Mouse (Mus musculus): Measurements from ENCODE around the gene Sh2b3. TPM values are rescaled to one million over a fixed set of nuclear protein-coding genes. Genes with fewer than 3 reads are reported as not detected.
"Not testable (repeated sequence)": the region's sequence is repeated elsewhere in the genome, so short reads cannot be mapped to it uniquely, and the experiment has no call there.

The Sh2b3 gene
- polyA plus RNA-seq (2017; shearing (Covaris generic)), result 10 to 100 TPM in 1 of 2 experiments, 1 to 10 TPM in 1; 9.8 to 11.6 TPM

DNA sequence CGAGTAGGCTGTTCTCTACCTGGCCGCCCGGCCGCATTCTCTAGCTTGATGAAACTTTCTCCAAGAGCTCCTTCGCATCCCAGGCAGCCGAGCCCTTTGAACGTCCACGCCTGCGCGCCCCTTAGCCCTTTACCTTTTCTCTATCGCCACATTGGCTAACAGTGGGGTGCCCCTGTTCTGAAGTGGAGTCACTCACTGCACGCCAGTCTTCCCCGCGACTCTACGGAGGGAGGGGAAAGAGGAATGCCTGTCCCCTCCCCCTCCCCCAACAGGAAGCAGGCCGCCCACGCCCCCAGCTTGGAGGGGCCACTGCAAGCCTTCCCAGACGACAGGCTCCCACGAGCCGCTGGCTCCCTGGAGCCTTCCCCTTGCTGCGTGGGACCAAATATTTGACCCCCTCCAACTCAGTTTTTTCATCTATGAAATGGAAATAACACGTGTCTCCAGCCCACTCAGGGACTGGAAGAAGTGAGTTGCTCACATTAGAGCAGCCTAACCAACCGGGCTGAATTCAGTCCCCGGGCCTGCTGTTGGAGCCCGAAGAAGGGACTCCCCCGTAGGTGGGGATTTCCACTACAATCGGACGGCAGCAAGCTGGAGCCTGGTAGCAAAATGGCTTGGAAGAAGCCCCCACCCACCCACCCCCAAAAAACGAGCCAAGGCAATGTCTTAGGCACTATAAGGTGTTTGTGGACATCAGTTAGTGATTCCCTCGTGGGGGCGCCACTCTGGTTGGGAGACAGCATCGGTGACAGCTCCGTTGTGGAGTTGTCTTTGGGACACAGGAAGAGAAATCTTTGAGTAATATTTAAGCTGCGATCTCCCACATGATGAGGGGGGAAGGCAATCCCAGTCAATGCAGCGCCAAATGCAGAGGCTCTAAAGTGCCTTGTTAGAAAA, at the start of gene Sh2b3:
Sh2b3 (minus strand) TSS at position 206 of the 900 bp plus-strand sequence.
- peak; percentile 10 for ATAC-seq

- ATAC-seq, result no peak
These were observed 45.9 kb upstream of the Sh2b3 start for GRCm38 (mm10) chr5:121883356-121883755.

- ATAC-seq, result no peak
These were observed 41.8 kb upstream of the Sh2b3 start for GRCm38 (mm10) chr5:121879211-121879610.

GRCm38 (mm10) chr5:121878703-121879102, 41.3 kb upstream of the Sh2b3 start:
- ATAC-seq, result no peak

- no peak for ATAC-seq
These were observed 39.5 kb upstream of the Sh2b3 start for GRCm38 (mm10) chr5:121876901-121877300.

DNA sequence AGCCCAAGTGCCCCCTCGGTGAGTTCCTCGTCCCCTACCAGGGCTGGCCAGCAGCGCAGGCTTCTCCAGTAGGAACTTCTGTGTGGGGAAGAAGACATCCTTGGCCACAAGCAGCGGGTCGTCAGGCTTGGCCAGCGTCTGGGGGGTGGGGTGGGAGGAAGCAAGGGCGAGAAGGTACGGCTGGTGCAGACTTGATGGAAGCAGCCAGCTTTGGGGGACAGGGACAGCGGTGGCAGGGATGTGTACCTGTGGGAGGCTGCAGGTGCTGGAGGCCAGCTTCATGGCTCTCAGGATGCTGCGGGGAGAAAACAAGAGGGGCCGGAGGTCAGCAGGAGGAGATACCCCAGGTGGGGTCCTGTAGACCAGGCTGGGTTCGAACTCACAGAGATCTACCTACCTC, 37.6 kb upstream of the Sh2b3 start:
- no peak for ATAC-seq

DNA sequence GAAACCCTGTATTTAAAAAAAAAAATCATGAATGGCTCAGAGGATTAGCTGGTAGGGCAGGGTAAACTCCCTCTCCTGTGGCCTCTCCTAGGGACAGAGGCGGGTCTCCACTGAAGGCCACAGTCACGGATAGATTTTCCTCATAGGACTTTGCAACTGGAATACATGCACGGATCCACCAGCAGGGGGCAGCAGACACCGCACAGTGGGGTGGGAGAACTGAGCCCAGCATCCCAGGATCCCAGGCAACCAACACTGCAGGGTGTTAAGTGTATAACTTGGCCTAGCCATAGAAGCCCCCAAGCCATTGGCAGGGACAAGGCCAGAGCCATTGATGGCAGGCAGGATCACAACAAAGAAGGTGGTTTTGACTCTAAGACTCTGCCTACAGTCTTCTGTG, 34.7 kb upstream of the Sh2b3 start:
- ATAC-seq, result no peak

DNA sequence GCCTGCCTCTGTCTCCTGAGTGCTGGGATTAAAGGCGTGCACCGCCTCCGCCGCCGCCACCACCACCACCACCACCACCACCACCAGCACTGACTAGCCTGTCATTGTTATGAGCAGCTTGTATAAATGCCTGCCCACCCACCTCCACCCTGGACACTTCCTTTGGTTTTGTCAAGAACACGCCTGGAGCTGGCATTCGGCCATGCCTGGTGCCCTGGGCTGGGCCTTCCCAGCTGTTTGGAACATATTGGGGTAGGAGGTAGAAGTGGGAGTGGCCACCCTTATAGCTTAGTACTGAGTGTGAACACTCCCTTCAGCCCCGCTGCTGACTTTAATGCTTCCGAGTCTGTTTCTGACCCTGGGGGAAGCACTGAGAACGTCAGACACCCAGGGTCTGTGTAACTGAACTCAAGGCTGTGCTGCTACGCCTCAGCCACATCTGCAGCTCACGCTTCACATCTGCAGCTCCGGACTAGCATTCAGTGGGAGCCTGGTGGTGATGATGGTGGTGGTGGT, 34.1 kb upstream of the Sh2b3 start:
- ATAC-seq, result no peak

DNA sequence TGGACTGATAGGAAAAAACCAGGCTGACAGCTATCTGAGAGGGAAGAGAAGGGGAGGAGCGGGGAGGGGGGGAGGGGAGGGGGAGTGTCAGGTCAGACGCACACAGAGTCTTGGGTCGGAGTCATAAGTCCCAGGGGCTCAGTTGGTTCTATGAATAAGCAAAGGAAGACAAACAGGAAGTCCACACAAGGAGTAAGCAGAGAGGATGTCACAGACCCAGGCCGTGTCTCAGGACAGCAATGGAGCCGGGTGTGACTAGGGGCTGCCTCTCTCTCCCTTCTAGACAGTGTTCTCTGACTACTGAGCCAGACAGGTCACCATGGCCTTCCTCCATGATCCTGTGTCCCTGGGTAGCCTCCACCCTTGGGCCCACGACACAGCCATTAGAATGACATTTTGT, 33.4 kb upstream of the Sh2b3 start:
- no peak for ATAC-seq

GRCm38 (mm10) chr5:121867963-121868362, 30.5 kb upstream of the Sh2b3 start:
- no peak for ATAC-seq

DNA sequence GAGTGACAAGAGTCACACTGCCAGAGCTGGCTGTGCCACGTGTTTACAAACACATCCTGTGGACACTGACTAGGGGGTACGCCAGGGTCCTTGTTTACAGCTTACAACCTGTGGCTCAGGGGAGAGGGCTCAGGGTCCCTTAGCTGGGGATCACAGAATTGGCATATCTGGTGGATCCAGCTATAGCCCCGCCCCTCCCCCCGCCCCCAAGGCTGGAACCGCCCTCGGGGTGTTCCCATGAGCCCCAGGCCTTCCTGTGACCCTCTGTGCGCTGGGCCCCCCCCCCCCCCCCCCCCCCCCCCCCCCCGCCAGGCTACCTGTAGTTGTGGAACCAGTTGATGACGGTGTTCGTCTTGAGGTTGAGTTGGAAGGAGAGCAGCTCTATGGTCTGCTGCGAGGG, 26.9 kb upstream of the Sh2b3 start:
- no peak for ATAC-seq

- ATAC-seq, result no peak
These were observed 24.5 kb upstream of the Sh2b3 start for GRCm38 (mm10) chr5:121861964-121862363.

GRCm38 (mm10) chr5:121858427-121858826, 21.0 kb upstream of the Sh2b3 start:
- no peak for ATAC-seq

DNA sequence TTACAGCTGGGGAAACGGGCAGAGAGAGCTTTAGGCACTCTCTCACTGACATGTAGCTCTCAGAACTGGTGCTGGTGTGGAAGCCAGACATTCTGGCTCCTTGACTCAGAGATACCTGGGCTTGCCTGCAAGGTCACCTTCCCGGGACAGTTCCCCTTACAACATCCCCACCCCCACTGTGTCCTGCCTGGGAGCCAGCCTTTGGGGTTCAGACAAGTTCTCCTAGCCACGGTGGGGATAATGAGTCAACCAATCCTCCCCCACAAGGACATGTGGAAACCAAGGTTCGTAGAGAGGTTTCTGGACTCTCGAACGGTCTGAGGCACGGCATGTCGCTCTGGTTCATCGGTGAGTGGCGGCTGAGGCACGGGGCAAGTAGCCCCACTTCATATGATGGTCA, 19.3 kb upstream of the Sh2b3 start:
- no peak for ATAC-seq

DNA sequence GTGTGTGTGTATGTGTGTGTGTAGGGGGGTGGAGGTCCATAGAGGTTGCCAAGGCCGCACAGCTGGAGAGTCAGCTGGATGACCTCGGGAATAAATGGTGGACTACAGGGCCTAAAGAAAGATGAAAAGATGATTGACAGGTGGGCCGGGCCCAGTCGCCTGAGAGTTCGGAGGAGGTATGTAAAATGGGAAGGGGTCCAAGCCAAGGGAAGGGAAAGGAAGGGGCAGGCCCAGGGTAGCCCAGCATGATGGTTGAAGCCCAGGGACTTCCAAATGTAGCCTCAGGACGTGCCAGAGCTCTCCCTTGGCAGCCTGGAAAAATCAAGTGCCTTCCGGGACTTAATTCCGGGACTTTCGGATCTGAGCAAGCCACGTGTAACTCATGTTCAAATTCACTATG, 17.3 kb upstream of the Sh2b3 start:
- ATAC-seq, result no peak

DNA sequence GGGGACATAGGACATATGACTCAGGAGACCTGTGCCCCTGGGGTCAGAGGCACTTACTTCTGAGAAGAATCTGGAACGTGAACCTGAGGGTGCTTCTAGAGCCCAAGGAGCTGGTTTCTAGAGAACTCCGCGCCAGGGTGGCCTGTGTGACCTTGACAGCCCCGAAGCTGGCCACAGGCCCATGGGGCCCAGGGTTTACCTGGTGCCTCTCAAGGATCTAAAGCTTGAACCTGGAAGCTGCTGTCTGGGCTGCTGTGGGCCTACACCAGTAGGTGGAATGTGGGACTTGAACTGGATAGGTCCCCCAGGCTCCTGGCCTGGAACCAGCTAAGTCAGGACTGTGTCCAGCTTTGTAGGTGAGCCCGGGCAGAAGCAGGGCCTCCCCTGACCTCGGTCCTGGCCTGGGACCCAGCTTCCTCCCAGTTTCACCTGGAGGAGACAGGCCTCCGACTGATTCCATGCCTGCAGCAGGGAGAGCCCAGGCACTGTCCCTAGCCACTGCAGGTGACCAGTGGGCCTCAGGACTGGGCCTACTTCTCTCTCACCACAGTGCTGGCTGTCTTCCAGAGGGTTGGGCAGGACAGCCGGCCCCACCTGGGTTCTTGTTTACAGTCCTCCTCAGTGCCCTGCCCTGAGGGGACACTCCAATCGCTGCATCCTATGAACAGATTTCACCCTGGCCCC, 16.1 kb upstream of the Sh2b3 start:
- no peak for ATAC-seq

GRCm38 (mm10) chr5:121849478-121850349, 12.3 kb upstream of the Sh2b3 start:
- ATAC-seq, result no peak

DNA sequence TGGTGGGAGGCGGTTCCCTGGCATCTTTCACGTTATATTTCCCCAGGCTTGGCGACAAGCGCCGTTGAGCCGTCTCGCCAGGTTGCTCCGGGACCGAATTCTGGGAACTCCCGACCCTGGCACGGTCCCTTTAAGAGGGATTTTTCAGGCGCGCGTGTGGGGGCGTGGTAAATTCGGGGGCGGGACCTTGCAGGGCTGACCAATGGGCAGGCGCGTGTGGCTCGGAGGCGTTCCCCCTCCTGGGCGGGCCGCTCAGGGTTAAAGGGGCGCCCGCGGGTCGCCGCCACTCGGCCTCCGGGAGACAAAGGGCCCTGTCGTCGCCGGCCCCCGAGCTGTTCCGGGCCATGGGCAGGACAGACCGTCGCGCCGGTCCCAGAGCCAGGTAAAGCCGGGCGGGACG, 11.3 kb upstream of the Sh2b3 start, which contains the start of gene Pheta1:
Pheta1 (plus strand) TSS at position 242 of the 400 bp plus-strand sequence.
- peak; percentile 93 for ATAC-seq

- ATAC-seq, result peak; percentile 22
These were observed 10.6 kb upstream of the Sh2b3 start for GRCm38 (mm10) chr5:121848035-121848519.

GRCm38 (mm10) chr5:121847269-121847668, 9.8 kb upstream of the Sh2b3 start:
- not testable (repeated sequence) for ATAC-seq

GRCm38 (mm10) chr5:121846322-121846721, 8.9 kb upstream of the Sh2b3 start:
- no peak for ATAC-seq

- no peak for ATAC-seq
These were observed 7.9 kb upstream of the Sh2b3 start for GRCm38 (mm10) chr5:121845361-121845760.
